Mouse (Mus musculus): ENCODE data around the gene Hdac11. TPM values are rescaled to one million over a fixed set of nuclear protein-coding genes. Genes with fewer than 3 reads are reported as not detected.
"Not testable (repeated sequence)": the region's sequence is repeated elsewhere in the genome, so short reads cannot be mapped to it uniquely, and the experiment has no call there.

The Hdac11 gene
- total and polyA plus RNA-seq, 3 experiments, result 0.54 to 1.4 (median 1.4) TPM

DNA sequence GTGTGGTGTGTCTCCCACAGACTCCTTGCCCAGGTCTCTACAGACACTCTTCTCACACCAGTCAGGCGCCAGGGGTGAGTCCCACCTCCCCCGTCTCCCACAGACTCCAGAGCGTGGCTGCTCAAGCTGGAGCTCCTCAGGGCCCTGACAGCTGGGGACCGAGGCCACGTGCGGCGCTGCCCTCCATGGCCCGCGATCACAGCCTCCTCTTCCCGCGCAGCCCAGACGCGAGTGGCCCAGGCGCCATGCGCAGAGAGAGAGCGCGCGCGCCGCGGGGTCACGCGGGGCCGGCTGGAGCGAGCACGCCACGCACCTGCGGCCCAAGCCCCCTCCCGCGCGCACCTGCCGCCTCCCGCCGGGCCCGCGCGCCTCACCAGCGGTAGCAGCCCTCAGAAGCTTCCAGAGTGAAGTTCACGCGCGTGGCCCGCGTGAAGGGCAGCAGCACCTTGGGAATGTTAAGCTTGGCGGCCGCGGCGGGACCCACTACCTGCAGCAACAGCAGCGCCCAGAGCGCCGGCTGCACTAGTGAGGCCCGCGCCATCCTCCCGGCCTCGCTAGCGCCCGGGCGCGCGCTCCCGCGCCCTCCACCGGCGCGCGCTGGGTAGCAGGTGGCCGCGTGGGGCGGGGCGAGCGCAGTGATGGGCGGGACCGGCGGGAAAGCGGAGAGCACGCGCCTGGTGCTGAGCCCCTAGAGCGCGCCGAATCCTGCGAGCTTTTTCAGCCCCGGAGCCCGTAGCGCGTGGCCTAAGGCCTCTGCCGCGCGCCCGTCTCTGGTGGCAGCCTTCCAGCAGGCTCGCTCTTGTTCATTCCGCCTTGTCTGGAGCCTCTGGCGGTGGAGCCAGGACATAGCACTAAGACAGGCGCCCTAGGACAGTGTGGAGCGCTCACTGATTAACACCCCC, 40.0 kb upstream of the Hdac11 start, which contains the start of gene Nup210:
Gene Nup210, minus strand, starts transcription at position 586 of the 902 bp plus-strand sequence.
- TF ChIP-seq CTCF (IDR thresholded peaks at IDR 0.05; ENCODE audit: low read depth, low read length) (no peak), TAL1 (conservative IDR thresholded peaks at IDR 0.05; ENCODE audit: low read depth, low read length) (no peak), GATA2 (IDR thresholded peaks at IDR 0.05; ENCODE audit: borderline replicate concordance, low read depth, low read length) (no peak), POLR2AphosphoS5 (IDR thresholded peaks at IDR 0.05; ENCODE audit: insufficient replicate concordance, low read depth, low read length) (no peak), GATA1 (IDR thresholded peaks at IDR 0.05; ENCODE audit: borderline replicate concordance, low read length) (no peak)
- Histone ChIP-seq H3K36me3 (replicated peaks) (peaks cover 16% of the 10 kb centered on the region), H3K4me1 (ENCODE audit: insufficient read depth, low read depth, low read length) (peaks cover 55% of the 10 kb centered on the region), H3K27me3 (ENCODE audit: insufficient read depth, low read length) (peaks cover 4% of the 10 kb centered on the region; the same call in 1 of the 2 replicates), H3K9me3 (replicated peaks) (0 out of 2 replicates have a peak, but pooled peaks cover under 1% of the 10 kb centered on the region), H3K4me3 (ENCODE audit: low read depth, low read length) (peak within 1 kb of the TSS; percentile 87)
- DNase-seq (ENCODE audit: low spot score) (peak; percentile 90), ATAC-seq (ENCODE audit: extremely low read depth, insufficient number of reproducible peaks, low FRiP score, poor library complexity, severe bottlenecking) (peak; percentile 64)

DNA sequence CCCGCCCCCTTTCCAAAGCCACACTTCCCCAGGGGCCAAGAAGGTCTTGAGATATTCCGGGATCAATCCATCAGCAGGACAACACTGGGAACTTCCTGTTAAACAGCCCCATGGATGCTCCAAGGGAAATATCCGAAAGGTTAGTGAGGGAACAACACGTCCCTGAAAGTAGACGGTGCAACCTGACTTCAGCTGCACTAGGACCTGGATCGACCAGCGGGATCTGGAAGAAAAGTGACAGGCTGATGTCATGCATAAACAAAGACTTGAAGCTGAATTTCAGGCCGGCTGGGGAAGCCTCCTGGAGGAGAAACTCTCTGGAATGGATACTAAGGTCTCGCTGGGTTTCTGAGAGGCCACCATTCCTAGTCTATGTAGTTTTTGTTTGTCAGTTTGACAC, 39.3 kb upstream of the Hdac11 start:
- TF ChIP-seq CTCF (IDR thresholded peaks at IDR 0.05; ENCODE audit: low read depth, low read length) (no peak), GATA2 (IDR thresholded peaks at IDR 0.05; ENCODE audit: borderline replicate concordance, low read depth, low read length) (no peak), POLR2AphosphoS5 (IDR thresholded peaks at IDR 0.05; ENCODE audit: insufficient replicate concordance, low read depth, low read length) (no peak), TAL1 (conservative IDR thresholded peaks at IDR 0.05; ENCODE audit: low read depth, low read length) (no peak), GATA1 (IDR thresholded peaks at IDR 0.05; ENCODE audit: borderline replicate concordance, low read length) (no peak)
- Histone ChIP-seq H3K4me1 (ENCODE audit: insufficient read depth, low read depth, low read length) (peaks cover 49% of the 10 kb centered on the region), H3K9me3 (replicated peaks) (peaks cover 5% of the 10 kb centered on the region; the same call in 1 of the 2 replicates), H3K36me3 (replicated peaks) (peaks cover 10% of the 10 kb centered on the region), H3K27me3 (ENCODE audit: insufficient read depth, low read length) (peaks cover 8% of the 10 kb centered on the region; the same call in 1 of the 2 replicates), H3K4me3 (ENCODE audit: low read depth, low read length) (peak overlapping the region; percentile 87)
- no peak for ATAC-seq (ENCODE audit: extremely low read depth, insufficient number of reproducible peaks, low FRiP score, poor library complexity, severe bottlenecking)
- no peak for DNase-seq (ENCODE audit: low spot score)

DNA sequence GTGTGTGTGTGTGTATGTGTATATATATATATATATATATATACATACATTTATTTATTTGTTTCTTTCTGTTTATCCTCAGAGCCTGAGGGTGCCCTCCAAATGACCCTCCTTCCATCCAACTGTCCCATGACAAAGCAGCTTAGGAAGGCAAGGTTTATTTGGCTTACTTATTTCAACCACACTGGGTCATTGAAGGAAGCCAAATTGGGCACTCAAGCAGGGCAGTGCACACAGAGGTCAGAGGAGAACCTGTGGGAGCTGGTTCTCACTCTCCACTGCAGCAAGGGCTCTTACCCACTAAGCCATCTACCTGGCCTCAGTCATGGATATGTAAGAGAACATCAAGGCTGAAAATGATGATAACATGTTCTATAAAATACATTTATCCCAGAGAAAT, 37.9 kb upstream of the Hdac11 start:
- Histone ChIP-seq H3K36me3 (replicated peaks) (peaks cover 4% of the 10 kb centered on the region), H3K4me3 (ENCODE audit: low read depth, low read length) (no peak overlapping the region), H3K4me1 (ENCODE audit: insufficient read depth, low read depth, low read length) (peaks cover 39% of the 10 kb centered on the region), H3K27me3 (ENCODE audit: insufficient read depth, low read length) (peaks cover 8% of the 10 kb centered on the region; the same call in 1 of the 2 replicates), H3K9me3 (replicated peaks) (peaks cover 5% of the 10 kb centered on the region; the same call in 1 of the 2 replicates)
- ATAC-seq (ENCODE audit: extremely low read depth, insufficient number of reproducible peaks, low FRiP score, poor library complexity, severe bottlenecking) (no peak), DNase-seq (ENCODE audit: low spot score) (no peak)
- no peak for TF ChIP-seq GATA2 (IDR thresholded peaks at IDR 0.05; ENCODE audit: borderline replicate concordance, low read depth, low read length)
- TF ChIP-seq CTCF (IDR thresholded peaks at IDR 0.05; ENCODE audit: low read depth, low read length), result no peak

DNA sequence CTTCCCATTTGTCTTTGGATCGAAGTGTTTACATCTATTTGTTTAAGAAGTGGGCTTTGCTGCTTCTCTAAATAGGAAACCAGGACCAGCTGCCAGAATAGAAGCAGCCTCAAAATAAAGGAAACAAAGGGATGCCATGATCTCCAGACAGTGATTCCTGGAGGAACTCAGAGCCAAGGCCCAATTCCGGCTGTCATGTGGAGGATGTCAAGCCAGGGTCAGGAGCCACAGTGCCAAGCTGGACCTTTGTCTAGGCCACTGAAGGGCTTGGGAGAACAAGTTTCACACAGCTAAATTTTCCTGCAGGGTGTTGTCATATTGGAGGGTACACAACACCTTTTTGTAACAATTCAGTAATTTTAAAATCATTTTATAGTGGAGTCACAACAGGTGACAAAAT, 36.3 kb upstream of the Hdac11 start:
- no peak for DNase-seq (ENCODE audit: low spot score)
- Histone ChIP-seq H3K4me3 (ENCODE audit: low read depth, low read length) (no peak overlapping the region), H3K36me3 (replicated peaks) (no peaks in the 10 kb centered on the region), H3K4me1 (ENCODE audit: insufficient read depth, low read depth, low read length) (peaks cover 22% of the 10 kb centered on the region), H3K27me3 (ENCODE audit: insufficient read depth, low read length) (peaks cover 14% of the 10 kb centered on the region), H3K9me3 (replicated peaks) (peaks cover 5% of the 10 kb centered on the region; the same call in 1 of the 2 replicates)
- no peak for TF ChIP-seq CTCF (IDR thresholded peaks at IDR 0.05; ENCODE audit: low read depth, low read length)
- TF ChIP-seq TAL1 (conservative IDR thresholded peaks at IDR 0.05; ENCODE audit: low read depth, low read length), result no peak
- no peak for TF ChIP-seq GATA2 (IDR thresholded peaks at IDR 0.05; ENCODE audit: borderline replicate concordance, low read depth, low read length)
- TF ChIP-seq POLR2AphosphoS5 (IDR thresholded peaks at IDR 0.05; ENCODE audit: insufficient replicate concordance, low read depth, low read length), result no peak
- no peak for ATAC-seq (ENCODE audit: extremely low read depth, insufficient number of reproducible peaks, low FRiP score, poor library complexity, severe bottlenecking)

- Histone ChIP-seq H3K27me3 (ENCODE audit: insufficient read depth, low read length) (peaks cover 18% of the 10 kb centered on the region), H3K4me1 (ENCODE audit: insufficient read depth, low read depth, low read length) (peaks cover 14% of the 10 kb centered on the region)
- not testable (repeated sequence) for H3K9me3 ChIP-seq (replicated peaks); H3K4me3 ChIP-seq (ENCODE audit: low read depth, low read length); ATAC-seq (ENCODE audit: extremely low read depth, insufficient number of reproducible peaks, low FRiP score, poor library complexity, severe bottlenecking); DNase-seq (ENCODE audit: low spot score); H3K36me3 ChIP-seq (replicated peaks)
Observed at GRCm38 (mm10) chr6:91121089-91121488, 35.4 kb upstream of the Hdac11 start.

DNA sequence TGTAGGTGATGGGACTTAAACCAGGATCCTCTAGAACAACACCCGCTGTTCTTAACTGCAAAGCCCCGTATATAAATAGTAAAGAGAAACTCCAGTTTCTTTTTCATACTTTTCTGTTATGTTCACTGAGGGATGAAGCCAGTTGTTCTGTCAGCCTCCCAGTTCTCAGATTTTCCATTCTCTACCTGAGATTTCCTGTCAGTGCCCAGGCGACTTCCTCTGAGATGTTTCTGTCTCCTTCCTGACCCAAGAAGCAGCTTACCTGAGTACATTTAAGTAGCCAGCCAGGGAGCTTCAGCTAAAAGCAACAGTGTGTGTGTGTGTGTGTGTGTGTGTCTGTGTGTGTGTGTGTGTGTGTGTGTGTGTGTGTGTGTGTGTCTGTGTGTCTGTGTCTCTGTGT, 33.0 kb upstream of the Hdac11 start:
- Histone ChIP-seq H3K36me3 (replicated peaks) (no peaks in the 10 kb centered on the region), H3K4me3 (ENCODE audit: low read depth, low read length) (no peak overlapping the region), H3K27me3 (ENCODE audit: insufficient read depth, low read length) (peaks cover 26% of the 10 kb centered on the region), H3K9me3 (replicated peaks) (peaks cover 5% of the 10 kb centered on the region; the same call in 1 of the 2 replicates), H3K4me1 (ENCODE audit: insufficient read depth, low read depth, low read length) (no peaks in the 10 kb centered on the region)
- DNase-seq (ENCODE audit: low spot score) (no peak), ATAC-seq (ENCODE audit: extremely low read depth, insufficient number of reproducible peaks, low FRiP score, poor library complexity, severe bottlenecking) (no peak)
- TF ChIP-seq POLR2AphosphoS5 (IDR thresholded peaks at IDR 0.05; ENCODE audit: insufficient replicate concordance, low read depth, low read length), result no peak
- no peak for TF ChIP-seq CTCF (IDR thresholded peaks at IDR 0.05; ENCODE audit: low read depth, low read length)
- no peak for TF ChIP-seq GATA2 (IDR thresholded peaks at IDR 0.05; ENCODE audit: borderline replicate concordance, low read depth, low read length)
- no peak for TF ChIP-seq GATA1 (IDR thresholded peaks at IDR 0.05; ENCODE audit: borderline replicate concordance, low read length)
- TF ChIP-seq TAL1 (conservative IDR thresholded peaks at IDR 0.05; ENCODE audit: low read depth, low read length), result no peak
